Mouse (Mus musculus): ENCODE results near the gene Kcnab3.

Gene Kcnab3

GRCm38 (mm10) chr11:69371601-69372000 is 45.5 kb downstream of the Kcnab3 start:
- no peak for DNase-seq

GRCm38 (mm10) chr11:69372056-69372779 is 46.2 kb downstream of the Kcnab3 start:
- no peak for DNase-seq

DNA sequence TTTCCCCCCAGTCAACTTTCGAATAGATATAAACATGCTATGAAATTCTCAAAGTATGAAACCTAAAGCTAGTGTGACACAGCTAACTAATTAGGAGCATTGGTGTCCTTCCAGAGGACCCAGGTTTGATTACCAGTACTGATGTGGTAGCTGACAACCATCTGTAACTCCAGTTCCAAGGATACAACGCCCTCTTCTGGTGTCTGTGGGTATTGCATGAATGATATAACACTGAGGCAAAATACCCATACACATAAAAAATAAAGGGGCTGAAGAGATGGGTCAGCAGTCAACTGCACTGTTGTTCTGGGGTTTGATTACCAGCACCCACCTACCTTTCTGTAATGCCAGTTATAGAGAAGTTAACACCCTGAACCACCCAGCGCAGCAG is 46.7 kb downstream of the Kcnab3 start:
- no peak for DNase-seq

DNA sequence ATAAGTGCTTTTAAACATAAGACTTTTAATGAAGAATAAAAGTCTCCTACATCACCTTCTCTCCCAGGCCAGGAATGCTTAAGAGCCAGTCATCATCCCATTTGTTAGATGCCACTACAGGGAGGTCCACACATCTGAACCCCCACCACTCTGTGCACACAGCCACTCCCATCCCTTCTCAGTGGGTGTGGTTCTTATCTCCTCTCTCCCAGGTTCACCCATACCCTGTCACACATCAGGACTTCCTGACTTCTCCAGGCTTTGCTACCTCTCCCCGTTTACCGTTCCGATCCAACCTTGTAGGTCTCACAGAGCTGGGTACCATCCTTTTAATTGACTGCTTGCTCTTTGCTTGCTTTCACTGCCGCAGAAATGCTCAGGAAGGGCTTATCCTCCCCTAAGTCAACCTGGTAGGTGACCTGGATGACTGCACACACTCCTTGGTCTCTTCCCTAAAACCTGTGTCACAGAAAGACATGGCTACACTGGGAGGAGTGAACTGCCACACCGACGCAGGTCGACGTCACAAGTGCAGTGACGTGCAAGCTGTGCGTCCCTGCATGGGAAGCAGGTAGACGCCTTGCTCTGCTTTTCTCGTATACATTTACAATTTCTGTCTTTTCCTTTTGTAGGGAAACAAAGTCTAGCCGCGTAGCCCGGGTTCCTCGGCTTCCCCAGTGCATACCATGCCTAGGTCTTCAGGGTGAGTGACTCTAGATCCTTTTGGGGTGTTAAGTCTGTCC is 47.3 kb downstream of the Kcnab3 start:
- no peak for DNase-seq

- no peak for DNase-seq
These were observed 49.6 kb downstream of the Kcnab3 start for GRCm38 (mm10) chr11:69375646-69376045.

- DNase-seq: peak; percentile 87
These were observed 51.7 kb downstream of the Kcnab3 start for GRCm38 (mm10) chr11:69377766-69378165.

- DNase-seq: no peak
These were observed 53.5 kb downstream of the Kcnab3 start for GRCm38 (mm10) chr11:69379600-69379999.

GRCm38 (mm10) chr11:69381356-69381755 is 55.3 kb downstream of the Kcnab3 start:
- no peak for DNase-seq
